In the genomic region with DNA sequence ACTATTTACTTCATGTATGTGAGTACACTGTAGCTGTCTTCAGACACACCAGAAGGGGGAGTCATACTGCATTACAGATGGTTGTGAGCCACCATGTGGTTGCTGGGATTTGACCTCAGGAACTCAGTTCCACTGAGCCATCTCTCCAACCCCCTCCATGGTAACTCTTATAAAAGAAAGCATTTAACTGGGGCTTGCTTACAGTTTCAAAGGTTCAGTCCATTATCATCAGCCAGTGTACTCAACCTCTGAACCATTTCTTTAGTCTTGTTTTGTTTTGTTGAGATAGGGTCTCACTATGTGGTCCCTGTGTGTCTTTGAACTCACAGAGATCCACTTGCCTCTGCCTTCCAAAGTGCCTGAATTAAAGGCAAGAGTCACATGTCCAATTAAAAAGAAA, we compare ENCODE assay signal across 30 mouse cellular contexts. TPM values are rescaled to one million over a fixed set of nuclear protein-coding genes. Genes with fewer than 3 reads are reported as not detected.
DNase-seq lines count a peak whose midpoint lies in the region; ATAC-seq and TF ChIP-seq lines count a peak whose summit lies in the region.
"Had no signal": no experiment of that assay in that cellular context is flagged by ENCODE, and none has a peak within 500 bp of the region (broad histone marks: within the 10 kb centered on the region; RNA-seq: fewer than 3 reads in every experiment).

No protein-coding gene starts in this region.

- TF ChIP-seq CTCF in heart, adult 2 months (IDR thresholded peaks at IDR 0.05) = peak; percentile 23
- peak; percentile 27; the same call in 1 of the 2 replicates for TF ChIP-seq CTCF in kidney, postnatal 0 days (IDR thresholded peaks at IDR 0.05; ENCODE audit: low read depth)
- TF ChIP-seq CTCF in kidney, adult 2 months (conservative IDR thresholded peaks at IDR 0.05; ENCODE audit: insufficient read depth, insufficient read length, low read depth, low read length) = no peak
- TF ChIP-seq CTCF in E14TG2a.4 (conservative IDR thresholded peaks at IDR 0.05; ENCODE audit: low read length) = 0 out of 2 replicates have a peak, but pooled peaks have one; percentile 9
- TF ChIP-seq CTCF in stomach, postnatal 0 days (IDR thresholded peaks at IDR 0.05; ENCODE audit: low read depth) = peak; percentile 33

- no peak for ATAC-seq in kidney, postnatal 0 days (replicated peaks; ENCODE audit: low FRiP score, low read depth)
- no peak for ATAC-seq in stomach, postnatal 0 days (ENCODE audit: low FRiP score, low TSS enrichment)
- no peak for ATAC-seq in monocyte, adult 5-6 weeks (replicated peaks; ENCODE audit: insufficient number of reproducible peaks, low FRiP score, low TSS enrichment, poor library complexity, severe bottlenecking)
- ATAC-seq: forebrain, embryonic 14.5 days; liver, embryonic 12.5 days; liver, postnatal 0 days; lung, postnatal 0 days had no signal

- H3K36me3 ChIP-seq in heart, adult 2 months (ENCODE audit: control insufficient read depth, insufficient read depth, low read length) = peaks cover 20% of the 10 kb centered on the region
- H3K36me3 ChIP-seq in kidney, postnatal 0 days (ENCODE audit: insufficient read depth, low read length) = no peaks in the 10 kb centered on the region
- H3K36me3 ChIP-seq in kidney, adult 2 months (ENCODE audit: control insufficient read depth, insufficient read depth, low read length) = no peaks in the 10 kb centered on the region
- peaks cover 30% of the 10 kb centered on the region for H3K36me3 ChIP-seq in E14TG2a.4 (ENCODE audit: insufficient read depth, low read length)
- no peaks in the 10 kb centered on the region for H3K36me3 ChIP-seq in stomach, postnatal 0 days (ENCODE audit: control insufficient read depth, insufficient read depth, low read length)
- H3K36me3 ChIP-seq: heart, embryonic 15.5 days; hindbrain, embryonic 15.5 days; liver, embryonic 12.5 days had no signal

- H3K9ac ChIP-seq in heart, adult 2 months (ENCODE audit: low read depth, low read length) = no peak overlapping the region
- no peak overlapping the region for H3K9ac ChIP-seq in kidney, postnatal 0 days (ENCODE audit: low read depth, low read length)
- H3K9ac ChIP-seq in stomach, postnatal 0 days (ENCODE audit: low read length) = no peak overlapping the region
- H3K9ac ChIP-seq: heart, embryonic 15.5 days; hindbrain, embryonic 15.5 days; liver, embryonic 12.5 days; liver, postnatal 0 days had no signal

- intact Hi-C loops in heart, adult 2 months (cut with DNase I) = no loop called here

- no peak overlapping the region for H3K4me2 ChIP-seq in kidney, postnatal 0 days (ENCODE audit: low read length)
- no peak overlapping the region for H3K4me2 ChIP-seq in stomach, postnatal 0 days (replicated peaks; ENCODE audit: low read depth)
- H3K4me2 ChIP-seq: heart, embryonic 15.5 days; hindbrain, embryonic 15.5 days; liver, embryonic 12.5 days had no signal

- TF ChIP-seq POLR2A in heart, adult 2 months (IDR thresholded peaks at IDR 0.05; ENCODE audit: insufficient read depth, low read depth, low read length) = no peak
- TF ChIP-seq POLR2A in kidney, adult 2 months (IDR thresholded peaks at IDR 0.05; ENCODE audit: low read depth, low read length) = no peak

- H3K79me2 ChIP-seq in heart, adult 2 months (replicated peaks; ENCODE audit: control insufficient read depth, insufficient read depth, low read length) = peaks cover 5% of the 10 kb centered on the region

- no peak for DNase-seq in heart, adult 2 months
- DNase-seq in heart, postnatal 4 days = no peak
- no peak for DNase-seq in kidney, postnatal 0 days (ENCODE audit: low spot score)
- DNase-seq in kidney, adult 2 months = no peak
- DNase-seq in stomach, postnatal 0 days (ENCODE audit: low spot score) = no peak
- DNase-seq: adrenal gland, postnatal 14 days; cerebellum, adult 11 months; cerebellum, adult 9-10 months; cerebellum, postnatal 36 days; kidney, adult 9 months; kidney, postnatal 14 days; layer of hippocampus, adult 9-11 months; liver, postnatal 0 days; midbrain, embryonic 14.5 days; right cerebral cortex, adult 18-20 months; spleen, adult 18-20 months; thymus, adult 18-20 months; thymus, postnatal 25 days had no signal

- no peak overlapping the region for H3K27ac ChIP-seq in heart, adult 2 months
- H3K27ac ChIP-seq in kidney, postnatal 0 days = no peak overlapping the region
- no peak overlapping the region for H3K27ac ChIP-seq in kidney, adult 2 months (ENCODE audit: insufficient read depth, low read depth, low read length)
- no peak overlapping the region for H3K27ac ChIP-seq in stomach, postnatal 0 days (replicated peaks)
- H3K27ac ChIP-seq: heart, embryonic 15.5 days; hindbrain, embryonic 15.5 days; liver, embryonic 12.5 days; macrophage had no signal

- TF ChIP-seq EP300 in heart, adult 2 months (IDR thresholded peaks at IDR 0.05; ENCODE audit: insufficient read depth, low read depth, low read length) = no peak
- TF ChIP-seq EP300 in stomach, postnatal 0 days (optimal IDR thresholded peaks at IDR 0.05) = no peak

- H3K27me3 ChIP-seq in heart, adult 2 months (ENCODE audit: control insufficient read depth, insufficient read depth, low read length) = no peaks in the 10 kb centered on the region; the same call in 1 of the 2 replicates
- no peaks in the 10 kb centered on the region for H3K27me3 ChIP-seq in kidney, postnatal 0 days (ENCODE audit: insufficient read depth, low read length)
- peaks cover 15% of the 10 kb centered on the region for H3K27me3 ChIP-seq in kidney, adult 2 months (replicated peaks; ENCODE audit: control insufficient read depth, insufficient read depth, low read length)
- no peaks in the 10 kb centered on the region for H3K27me3 ChIP-seq in E14TG2a.4 (ENCODE audit: insufficient read depth, low read length)
- H3K27me3 ChIP-seq in stomach, postnatal 0 days (ENCODE audit: control insufficient read depth, insufficient read depth, low read length) = no peaks in the 10 kb centered on the region
- H3K27me3 ChIP-seq: heart, embryonic 15.5 days; hindbrain, embryonic 15.5 days had no signal

- peaks cover 13% of the 10 kb centered on the region for H3K4me1 ChIP-seq in heart, adult 2 months (ENCODE audit: control insufficient read depth, insufficient read depth, low read length)
- H3K4me1 ChIP-seq in kidney, postnatal 0 days (replicated peaks; ENCODE audit: insufficient read depth, low read length) = peaks cover 3% of the 10 kb centered on the region; the same call in 1 of the 2 replicates
- peaks cover 2% of the 10 kb centered on the region; the same call in 1 of the 2 replicates for H3K4me1 ChIP-seq in kidney, adult 2 months (ENCODE audit: control insufficient read depth, insufficient read depth, low read length)
- peaks cover 77% of the 10 kb centered on the region for H3K4me1 ChIP-seq in E14TG2a.4 (replicated peaks; ENCODE audit: low read depth, low read length)
- no peaks in the 10 kb centered on the region for H3K4me1 ChIP-seq in stomach, postnatal 0 days (replicated peaks; ENCODE audit: control insufficient read depth, insufficient read depth)

- H3K9me3 ChIP-seq in kidney, postnatal 0 days (replicated peaks; ENCODE audit: low read length) = no peaks in the 10 kb centered on the region
- no peaks in the 10 kb centered on the region for H3K9me3 ChIP-seq in E14TG2a.4 (ENCODE audit: low read length)
- no peaks in the 10 kb centered on the region for H3K9me3 ChIP-seq in stomach, postnatal 0 days (ENCODE audit: control insufficient read depth, low read length)
- H3K9me3 ChIP-seq: heart, embryonic 15.5 days; hindbrain, embryonic 15.5 days; liver, embryonic 12.5 days had no signal

- H3K4me3 ChIP-seq in heart, adult 2 months = no peak overlapping the region
- H3K4me3 ChIP-seq in kidney, postnatal 0 days (replicated peaks; ENCODE audit: low read depth, low read length) = no peak overlapping the region
- no peak overlapping the region for H3K4me3 ChIP-seq in kidney, adult 2 months (ENCODE audit: insufficient read depth, low read depth, low read length)
- H3K4me3 ChIP-seq in E14TG2a.4 (replicated peaks; ENCODE audit: low read length) = no peak overlapping the region
- no peak overlapping the region for H3K4me3 ChIP-seq in stomach, postnatal 0 days (ENCODE audit: low read depth, low read length)
- H3K4me3 ChIP-seq: heart, embryonic 15.5 days; hindbrain, embryonic 15.5 days; liver, embryonic 12.5 days had no signal

RNA-seq across cellular contexts. Expression of a gene that starts 4.6 kb away (rescaled TPM):
- 10 to 100 TPM; 19.4 to 23.4 TPM for total RNA-seq in heart, adult 2 months (2021)
- polyA plus RNA-seq in heart, adult 2 months (2012; rRNA removed) = 12.9 and 26.4 TPM in 2 replicates
- 10 to 100 TPM; 78.3 to 83.0 TPM for total RNA-seq in heart, postnatal 4 days (2021)
- polyA plus RNA-seq in kidney, postnatal 0 days (2015; fragmentation: Nextera tagmentation; extraction: Ambion mirVana) = 44.2 and 47.1 TPM in 2 replicates
- polyA plus RNA-seq in kidney, adult 2 months (2012; rRNA removed) = 4.9 and 5.1 TPM in 2 replicates
- 18.1 and 21.1 TPM in 2 replicates for polyA plus RNA-seq in stomach, postnatal 0 days (2015; fragmentation: Nextera tagmentation; extraction: Ambion mirVana)
- not detected in 3 replicates for total RNA-seq in monocyte, adult 5-6 weeks (2017)
- total RNA-seq: hematopoietic stem cell, adult 5-6 weeks had no signal
- polyA plus RNA-seq: macrophage had no signal

RNA-seq across cellular contexts. Expression of a gene that starts 20.8 kb away (rescaled TPM):
- 10 to 100 TPM; 11.0 to 12.2 TPM for total RNA-seq in heart, adult 2 months (2021)
- polyA plus RNA-seq in heart, adult 2 months (2012; rRNA removed) = 15.2 and 21.6 TPM in 2 replicates
- total RNA-seq in heart, postnatal 4 days (2021) = 1 to 10 TPM; 9.3 to 9.8 TPM
- polyA plus RNA-seq in kidney, postnatal 0 days (2015; fragmentation: Nextera tagmentation; extraction: Ambion mirVana) = 2.9 and 3.0 TPM in 2 replicates
- polyA plus RNA-seq in kidney, adult 2 months (2012; rRNA removed) = 2.2 and 4.1 TPM in 2 replicates
- polyA plus RNA-seq in stomach, postnatal 0 days (2015; fragmentation: Nextera tagmentation; extraction: Ambion mirVana) = 3.2 and 5.9 TPM in 2 replicates
- total RNA-seq in monocyte, adult 5-6 weeks (2017) = not detected in 3 replicates
- total RNA-seq: hematopoietic stem cell, adult 5-6 weeks had no signal
- polyA plus RNA-seq: embryonic facial prominence, embryonic 11.5 days; intestine, embryonic 14.5 days; liver, embryonic 12.5 days; liver, postnatal 0 days; macrophage; neural tube, embryonic 11.5 days had no signal

RNA-seq across cellular contexts. Expression of a gene that starts 53.6 kb away (rescaled TPM):
- total RNA-seq in heart, adult 2 months (2021) = 1 to 10 TPM; 3.4 to 4.9 TPM
- 10.1 and 12.5 TPM in 2 replicates for polyA plus RNA-seq in heart, adult 2 months (2012; rRNA removed)
- total RNA-seq in heart, postnatal 4 days (2021) = 1 to 10 TPM; 6.9 TPM
- polyA plus RNA-seq in kidney, postnatal 0 days (2015; fragmentation: Nextera tagmentation; extraction: Ambion mirVana) = 5.9 and 7.7 TPM in 2 replicates
- polyA plus RNA-seq in kidney, adult 2 months (2012; rRNA removed) = 5.0 and 5.2 TPM in 2 replicates
- 1.8 and 2.0 TPM in 2 replicates for polyA plus RNA-seq in stomach, postnatal 0 days (2015; fragmentation: Nextera tagmentation; extraction: Ambion mirVana)
- 2.1 TPM in 1 of 3 replicates, not detected in the others for total RNA-seq in monocyte, adult 5-6 weeks (2017)
